21 mouse cellular contexts compared by ENCODE assay signal in the genomic region with DNA sequence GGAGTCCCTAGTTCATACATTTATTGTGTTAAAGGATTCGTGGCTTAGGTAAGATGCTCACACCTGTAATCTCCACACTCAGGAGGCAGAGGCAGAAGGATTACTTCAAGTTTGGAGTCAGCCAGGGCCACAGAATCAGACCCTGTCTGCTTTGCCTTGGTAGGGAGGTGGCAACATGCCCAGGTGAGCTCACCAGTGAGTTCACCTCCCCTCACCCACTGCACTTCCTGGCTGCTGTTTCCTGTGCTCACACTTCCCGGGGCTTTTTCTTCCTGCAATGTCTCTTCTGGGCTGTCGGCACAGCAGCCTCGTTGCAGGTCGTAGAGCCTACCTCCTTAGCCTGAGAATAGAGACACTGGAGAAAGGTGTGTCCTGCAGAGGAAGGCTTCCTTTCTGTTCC. TPM values are rescaled to one million over a fixed set of nuclear protein-coding genes. Genes with fewer than 3 reads are reported as not detected.
DNase-seq lines count a peak whose midpoint lies in the region; ATAC-seq and TF ChIP-seq lines count a peak whose summit lies in the region.
"Had no signal": no experiment of that assay in that cellular context is flagged by ENCODE, and none has a peak within 500 bp of the region (broad histone marks: within the 10 kb centered on the region; RNA-seq: fewer than 3 reads in every experiment).

No protein-coding gene starts in this region.

- H3K9ac ChIP-seq in heart, adult 2 months (ENCODE audit: low read depth, low read length), result no peak overlapping the region
- H3K9ac ChIP-seq: forebrain, embryonic 13.5 days; liver, embryonic 12.5 days; lung, embryonic 14.5 days had no signal

- H3K27ac ChIP-seq in heart, adult 2 months, result no peak overlapping the region
- H3K27ac ChIP-seq in thymus, adult 2 months (ENCODE audit: control insufficient read depth, insufficient read depth, low read length), result peak overlapping the region; percentile 74
- H3K27ac ChIP-seq: forebrain, embryonic 13.5 days; liver, embryonic 12.5 days had no signal

- TF ChIP-seq EP300 in heart, adult 2 months (IDR thresholded peaks at IDR 0.05; ENCODE audit: insufficient read depth, low read depth, low read length), result 0 out of 2 replicates have a peak, but pooled peaks have one; percentile 9

- no peak for TF ChIP-seq POLR2A in heart, adult 2 months (IDR thresholded peaks at IDR 0.05; ENCODE audit: insufficient read depth, low read depth, low read length)
- no peak for TF ChIP-seq POLR2A in thymus, adult 2 months (IDR thresholded peaks at IDR 0.05; ENCODE audit: control insufficient read depth, extremely low read depth, insufficient read depth, low read length, poor library complexity)

- H3K4me3 ChIP-seq in heart, adult 2 months, result no peak overlapping the region
- H3K4me3 ChIP-seq in thymus, adult 2 months (ENCODE audit: control insufficient read depth, insufficient read depth, low read length), result no peak overlapping the region
- H3K4me3 ChIP-seq: forebrain, embryonic 13.5 days; liver, embryonic 12.5 days; megakaryocyte, embryonic 14.5 days had no signal

- peaks cover 2% of the 10 kb centered on the region for H3K79me2 ChIP-seq in heart, adult 2 months (replicated peaks; ENCODE audit: control insufficient read depth, insufficient read depth, low read length)

- 12% methylated on average over 5 of the region's 5 CpGs for WGBS in heart, adult 2 months
- 45% methylated on average over 5 of the region's 5 CpGs for WGBS in thymus, adult 2 months

- no peaks in the 10 kb centered on the region for H3K27me3 ChIP-seq in heart, adult 2 months (ENCODE audit: control insufficient read depth, insufficient read depth, low read length)
- H3K27me3 ChIP-seq in thymus, adult 2 months (ENCODE audit: control insufficient read depth, insufficient read depth, low read length), result no peaks in the 10 kb centered on the region
- H3K27me3 ChIP-seq: forebrain, embryonic 13.5 days; megakaryocyte, embryonic 14.5 days had no signal

- no peak for DNase-seq in heart, adult 2 months
- no peak for DNase-seq in heart, adult 18-20 months
- DNase-seq in kidney, postnatal 10 days, result peak; percentile 66
- no peak for DNase-seq in kidney, adult 18-20 months
- DNase-seq in thymus, adult 2 months, result peak; percentile 48
- DNase-seq in thymus, postnatal 10 days (ENCODE audit: low spot score in 2 of 2), result no peak
- peak; percentile 35 for DNase-seq in thymus, postnatal 4 days
- DNase-seq: adrenal gland, postnatal 14 days; cerebellum, adult 18-20 months; cerebellum, postnatal 36 days; heart, postnatal 14 days; layer of hippocampus, postnatal 36 days; left cerebral cortex, postnatal 4 days; lung, embryonic 14.5 days; spleen, adult 18-20 months had no signal

- H3K36me3 ChIP-seq in heart, adult 2 months (ENCODE audit: control insufficient read depth, insufficient read depth, low read length), result no peaks in the 10 kb centered on the region; the same call in 1 of the 2 replicates
- no peaks in the 10 kb centered on the region for H3K36me3 ChIP-seq in thymus, adult 2 months (ENCODE audit: control insufficient read depth, insufficient read depth, low read length)

- H3K4me1 ChIP-seq in heart, adult 2 months (ENCODE audit: control insufficient read depth, insufficient read depth, low read length), result peaks cover 10% of the 10 kb centered on the region
- peaks cover 26% of the 10 kb centered on the region for H3K4me1 ChIP-seq in thymus, adult 2 months (replicated peaks; ENCODE audit: control insufficient read depth, insufficient read depth, low read length)

- intact Hi-C loops in heart, adult 2 months (cut with DNase I), result no loop called here

- no peak for ATAC-seq in megakaryocyte progenitor cell, adult 5-6 weeks (replicated peaks; ENCODE audit: poor library complexity)
- ATAC-seq: forebrain, embryonic 13.5 days; hindbrain, embryonic 16.5 days; liver, embryonic 12.5 days; midbrain, embryonic 16.5 days had no signal

- TF ChIP-seq CTCF in heart, adult 2 months (IDR thresholded peaks at IDR 0.05), result no peak
- no peak for TF ChIP-seq CTCF in thymus, adult 2 months (IDR thresholded peaks at IDR 0.05; ENCODE audit: borderline replicate concordance, control insufficient read depth, extremely low read depth, insufficient read depth, low read length, poor library complexity)

RNA-seq across cellular contexts. Expression of a gene that starts 6.6 kb away (rescaled TPM):
- 10 to 100 TPM; 43.0 to 45.7 TPM for total RNA-seq in heart, adult 2 months (2021)
- 39.3 and 58.7 TPM in 2 replicates for polyA plus RNA-seq in heart, adult 2 months (2012; rRNA removed)
- total RNA-seq in heart, adult 18-20 months (2021), result 10 to 100 TPM; 38.5 to 44.1 TPM
- 46.1 and 47.3 TPM in 2 replicates for polyA plus RNA-seq in thymus, adult 2 months (2012; rRNA removed)
- total RNA-seq in megakaryocyte progenitor cell, adult 5-6 weeks (2015), result 4.8 and 5.6 TPM in 2 replicates
- total RNA-seq in megakaryocyte progenitor cell, adult 5-6 weeks (2017), result 3.6 and 5.5 TPM in 2 replicates

RNA-seq across cellular contexts. Expression of a gene that starts 25.5 kb away (rescaled TPM):
- 100 to 1,000 TPM; 126 to 145 TPM for total RNA-seq in heart, adult 2 months (2021)
- polyA plus RNA-seq in heart, adult 2 months (2012; rRNA removed), result 48.6 and 50.9 TPM in 2 replicates
- 100 to 1,000 TPM; 135 TPM for total RNA-seq in heart, adult 18-20 months (2021)
- polyA plus RNA-seq in thymus, adult 2 months (2012; rRNA removed), result 37.3 and 38.0 TPM in 2 replicates
- 76.7 and 114 TPM in 2 replicates for total RNA-seq in megakaryocyte progenitor cell, adult 5-6 weeks (2015)
- total RNA-seq in megakaryocyte progenitor cell, adult 5-6 weeks (2017), result 88.6 and 104 TPM in 2 replicates

RNA-seq across cellular contexts. Expression of a gene that starts 25.8 kb away (rescaled TPM):
- total RNA-seq in heart, adult 2 months (2021), result 1 to 10 TPM; 1.8 to 2.6 TPM
- polyA plus RNA-seq in heart, adult 2 months (2012; rRNA removed), result 2.8 and 3.8 TPM in 2 replicates
- 1 to 10 TPM in 1 of 2 experiments, under 1 TPM in 1; 0.89 to 3.4 TPM for total RNA-seq in heart, adult 18-20 months (2021)
- 1.3 and 1.8 TPM in 2 replicates for polyA plus RNA-seq in thymus, adult 2 months (2012; rRNA removed)
- 0.99 TPM in 1 of 2 replicates, not detected in the other for total RNA-seq in megakaryocyte progenitor cell, adult 5-6 weeks (2015)
- not detected in 2 replicates for total RNA-seq in megakaryocyte progenitor cell, adult 5-6 weeks (2017)

RNA-seq across cellular contexts. Expression of a gene that starts 40.3 kb away (rescaled TPM):
- total RNA-seq in heart, adult 2 months (2021), result 10 to 100 TPM; 63.9 to 69.2 TPM
- 90.3 and 116 TPM in 2 replicates for polyA plus RNA-seq in heart, adult 2 months (2012; rRNA removed)
- 10 to 100 TPM; 70.4 to 73.8 TPM for total RNA-seq in heart, adult 18-20 months (2021)
- polyA plus RNA-seq in thymus, adult 2 months (2012; rRNA removed), result 205 and 212 TPM in 2 replicates
- 192 and 203 TPM in 2 replicates for total RNA-seq in megakaryocyte progenitor cell, adult 5-6 weeks (2015)
- 259 and 271 TPM in 2 replicates for total RNA-seq in megakaryocyte progenitor cell, adult 5-6 weeks (2017)

RNA-seq across cellular contexts. Expression of a gene that starts 49.8 kb away (rescaled TPM):
- total RNA-seq in heart, adult 2 months (2021), result 1 to 10 TPM; 1.1 to 1.3 TPM
- polyA plus RNA-seq in heart, adult 2 months (2012; rRNA removed), result 4.5 and 4.9 TPM in 2 replicates
- 1 to 10 TPM; 1.4 TPM for total RNA-seq in heart, adult 18-20 months (2021)
- polyA plus RNA-seq in thymus, adult 2 months (2012; rRNA removed), result 0.87 and 0.88 TPM in 2 replicates
- not detected in 2 replicates for total RNA-seq in megakaryocyte progenitor cell, adult 5-6 weeks (2015)
- total RNA-seq in megakaryocyte progenitor cell, adult 5-6 weeks (2017), result not detected in 2 replicates

Comparison
In these comparisons a context has a peak if more than half of its experiments do, and no peak if none do; other contexts are left out.
1. DNase-seq: peak in kidney, postnatal 10 days (single experiment), thymus, adult 2 months (single experiment) and thymus, postnatal 4 days (single experiment); none in heart, adult 2 months (0 of 2), heart, adult 18-20 months (0 of 2), kidney, adult 18-20 months (single experiment) and thymus, postnatal 10 days (0 of 2).
2. RNA of a gene that starts 6.6 kb away (total RNA-seq): 43.0 to 45.7 TPM in heart, adult 2 months and 38.5 to 44.1 TPM in heart, adult 18-20 months; 3.6 to 5.6 TPM in megakaryocyte progenitor cell, adult 5-6 weeks; every median in the first group is over 4 times any median in the second.